Mouse (Mus musculus): ENCODE measurements around the gene Npas2. TPM values are rescaled to one million over a fixed set of nuclear protein-coding genes. Genes with fewer than 3 reads are reported as not detected.

Gene Npas2
- polyA plus RNA-seq, 1 experiment from 2014 or later = 1.6 TPM

- Histone ChIP-seq H3K27me3 (replicated peaks; ENCODE audit: control insufficient read depth, insufficient read depth, low read length) (no peaks in the 10 kb centered on the region), H3K36me3 (ENCODE audit: control insufficient read depth, insufficient read depth) (no peaks in the 10 kb centered on the region), H3K4me2 (ENCODE audit: low read length) (no peak overlapping the region), H3K27ac (ENCODE audit: low read length) (no peak overlapping the region), H3K9ac (replicated peaks; ENCODE audit: low read depth, low read length) (no peak overlapping the region), H3K4me1 (replicated peaks; ENCODE audit: control insufficient read depth, insufficient read depth, low read length) (0 out of 2 replicates have a peak, but pooled peaks cover 4% of the 10 kb centered on the region), H3K4me3 (replicated peaks; ENCODE audit: low read length) (no peak overlapping the region), H3K9me3 (ENCODE audit: control insufficient read depth, low read length) (no peaks in the 10 kb centered on the region)
- ATAC-seq = no peak
- WGBS = 24% methylated on average over 15 of the region's 15 CpGs
Observed at GRCm38 (mm10) chr1:39335561-39336196, 142.1 kb downstream of the Npas2 start.

- Histone ChIP-seq H3K9me3 (ENCODE audit: control insufficient read depth, low read length) (no peaks in the 10 kb centered on the region), H3K4me1 (replicated peaks; ENCODE audit: control insufficient read depth, insufficient read depth, low read length) (0 out of 2 replicates have a peak, but pooled peaks cover 4% of the 10 kb centered on the region), H3K36me3 (ENCODE audit: control insufficient read depth, insufficient read depth) (no peaks in the 10 kb centered on the region), H3K4me3 (replicated peaks; ENCODE audit: low read length) (no peak overlapping the region), H3K27ac (ENCODE audit: low read length) (no peak overlapping the region), H3K4me2 (ENCODE audit: low read length) (no peak overlapping the region), H3K9ac (replicated peaks; ENCODE audit: low read depth, low read length) (no peak overlapping the region), H3K27me3 (replicated peaks; ENCODE audit: control insufficient read depth, insufficient read depth, low read length) (no peaks in the 10 kb centered on the region)
- 63% methylated on average over 8 of the region's 8 CpGs for WGBS
- peak; percentile 45; the same call in 1 of the 2 replicates for ATAC-seq
Observed at GRCm38 (mm10) chr1:39336788-39337187, 143.3 kb downstream of the Npas2 start.

- 70% methylated on average over 10 of the region's 10 CpGs for WGBS
- no peaks in the 10 kb centered on the region for H3K9me3 ChIP-seq (ENCODE audit: control insufficient read depth, low read length)
- no peak overlapping the region for H3K4me2 ChIP-seq (ENCODE audit: low read length)
- 0 out of 2 replicates have a peak, but pooled peaks cover 4% of the 10 kb centered on the region for H3K4me1 ChIP-seq (replicated peaks; ENCODE audit: control insufficient read depth, insufficient read depth, low read length)
- no peak overlapping the region for H3K9ac ChIP-seq (replicated peaks; ENCODE audit: low read depth, low read length)
- H3K4me3 ChIP-seq (replicated peaks; ENCODE audit: low read length) = no peak overlapping the region
- no peak overlapping the region for H3K27ac ChIP-seq (ENCODE audit: low read length)
- ATAC-seq = no peak
- H3K27me3 ChIP-seq (replicated peaks; ENCODE audit: control insufficient read depth, insufficient read depth, low read length) = no peaks in the 10 kb centered on the region
- H3K36me3 ChIP-seq (ENCODE audit: control insufficient read depth, insufficient read depth) = no peaks in the 10 kb centered on the region
Observed at GRCm38 (mm10) chr1:39338831-39339230, 145.3 kb downstream of the Npas2 start.

- Histone ChIP-seq H3K4me2 (ENCODE audit: low read length) (no peak overlapping the region), H3K27me3 (replicated peaks; ENCODE audit: control insufficient read depth, insufficient read depth, low read length) (no peaks in the 10 kb centered on the region), H3K36me3 (ENCODE audit: control insufficient read depth, insufficient read depth) (no peaks in the 10 kb centered on the region), H3K9me3 (ENCODE audit: control insufficient read depth, low read length) (no peaks in the 10 kb centered on the region), H3K4me3 (replicated peaks; ENCODE audit: low read length) (no peak overlapping the region), H3K4me1 (replicated peaks; ENCODE audit: control insufficient read depth, insufficient read depth, low read length) (0 out of 2 replicates have a peak, but pooled peaks cover 4% of the 10 kb centered on the region), H3K27ac (ENCODE audit: low read length) (no peak overlapping the region), H3K9ac (replicated peaks; ENCODE audit: low read depth, low read length) (no peak overlapping the region)
- 51% methylated on average over 5 of the region's 5 CpGs for WGBS
- no peak for ATAC-seq
Observed at GRCm38 (mm10) chr1:39339455-39339854, 145.9 kb downstream of the Npas2 start.

GRCm38 (mm10) chr1:39340156-39340555 lies 146.6 kb downstream of the Npas2 start:
- 83% methylated on average over 6 of the region's 6 CpGs for WGBS
- Histone ChIP-seq H3K27me3 (replicated peaks; ENCODE audit: control insufficient read depth, insufficient read depth, low read length) (no peaks in the 10 kb centered on the region), H3K9me3 (ENCODE audit: control insufficient read depth, low read length) (no peaks in the 10 kb centered on the region), H3K36me3 (ENCODE audit: control insufficient read depth, insufficient read depth) (no peaks in the 10 kb centered on the region), H3K4me3 (replicated peaks; ENCODE audit: low read length) (no peak overlapping the region), H3K4me1 (replicated peaks; ENCODE audit: control insufficient read depth, insufficient read depth, low read length) (0 out of 2 replicates have a peak, but pooled peaks cover 4% of the 10 kb centered on the region), H3K27ac (ENCODE audit: low read length) (no peak overlapping the region), H3K9ac (replicated peaks; ENCODE audit: low read depth, low read length) (no peak overlapping the region), H3K4me2 (ENCODE audit: low read length) (no peak overlapping the region)
- ATAC-seq = no peak

- Histone ChIP-seq H3K27ac (ENCODE audit: low read length) (no peak overlapping the region), H3K4me1 (replicated peaks; ENCODE audit: control insufficient read depth, insufficient read depth, low read length) (0 out of 2 replicates have a peak, but pooled peaks cover 4% of the 10 kb centered on the region), H3K4me2 (ENCODE audit: low read length) (no peak overlapping the region), H3K4me3 (replicated peaks; ENCODE audit: low read length) (no peak overlapping the region), H3K36me3 (ENCODE audit: control insufficient read depth, insufficient read depth) (no peaks in the 10 kb centered on the region), H3K9ac (replicated peaks; ENCODE audit: low read depth, low read length) (no peak overlapping the region), H3K9me3 (ENCODE audit: control insufficient read depth, low read length) (no peaks in the 10 kb centered on the region), H3K27me3 (replicated peaks; ENCODE audit: control insufficient read depth, insufficient read depth, low read length) (no peaks in the 10 kb centered on the region)
- ATAC-seq = peak; percentile 26; the same call in 1 of the 2 replicates
- WGBS = 15% methylated on average over 8 of the region's 8 CpGs
Observed at GRCm38 (mm10) chr1:39340647-39341046, 147.1 kb downstream of the Npas2 start.

- Histone ChIP-seq H3K9ac (replicated peaks; ENCODE audit: low read depth, low read length) (no peak overlapping the region), H3K9me3 (ENCODE audit: control insufficient read depth, low read length) (no peaks in the 10 kb centered on the region), H3K36me3 (ENCODE audit: control insufficient read depth, insufficient read depth) (no peaks in the 10 kb centered on the region), H3K27me3 (replicated peaks; ENCODE audit: control insufficient read depth, insufficient read depth, low read length) (no peaks in the 10 kb centered on the region), H3K27ac (ENCODE audit: low read length) (no peak overlapping the region), H3K4me2 (ENCODE audit: low read length) (no peak overlapping the region), H3K4me3 (replicated peaks; ENCODE audit: low read length) (no peak overlapping the region), H3K4me1 (replicated peaks; ENCODE audit: control insufficient read depth, insufficient read depth, low read length) (no peaks in the 10 kb centered on the region)
- ATAC-seq = no peak
- 87% methylated on average over 4 of the region's 4 CpGs for WGBS
Observed at GRCm38 (mm10) chr1:39341807-39342206, 148.3 kb downstream of the Npas2 start.

- no peak overlapping the region for H3K9ac ChIP-seq (replicated peaks; ENCODE audit: low read depth, low read length)
- no peaks in the 10 kb centered on the region for H3K4me1 ChIP-seq (replicated peaks; ENCODE audit: control insufficient read depth, insufficient read depth, low read length)
- no peak overlapping the region for H3K27ac ChIP-seq (ENCODE audit: low read length)
- ATAC-seq = no peak
- H3K4me3 ChIP-seq (replicated peaks; ENCODE audit: low read length) = no peak overlapping the region
- WGBS = 71% methylated on average over 5 of the region's 5 CpGs
- H3K27me3 ChIP-seq (replicated peaks; ENCODE audit: control insufficient read depth, insufficient read depth, low read length) = no peaks in the 10 kb centered on the region
- no peaks in the 10 kb centered on the region for H3K36me3 ChIP-seq (ENCODE audit: control insufficient read depth, insufficient read depth)
- no peaks in the 10 kb centered on the region for H3K9me3 ChIP-seq (ENCODE audit: control insufficient read depth, low read length)
- H3K4me2 ChIP-seq (ENCODE audit: low read length) = no peak overlapping the region
Observed at GRCm38 (mm10) chr1:39343242-39343641, 149.7 kb downstream of the Npas2 start.

GRCm38 (mm10) chr1:39344981-39345600 lies 151.6 kb downstream of the Npas2 start:
- H3K4me3 ChIP-seq (replicated peaks; ENCODE audit: low read length) = no peak overlapping the region
- 61% methylated on average over 21 of the region's 21 CpGs for WGBS
- no peaks in the 10 kb centered on the region for H3K9me3 ChIP-seq (ENCODE audit: control insufficient read depth, low read length)
- no peaks in the 10 kb centered on the region for H3K36me3 ChIP-seq (ENCODE audit: control insufficient read depth, insufficient read depth)
- H3K27me3 ChIP-seq (replicated peaks; ENCODE audit: control insufficient read depth, insufficient read depth, low read length) = no peaks in the 10 kb centered on the region
- no peak overlapping the region for H3K27ac ChIP-seq (ENCODE audit: low read length)
- H3K4me1 ChIP-seq (replicated peaks; ENCODE audit: control insufficient read depth, insufficient read depth, low read length) = no peaks in the 10 kb centered on the region; the same call in 1 of the 2 replicates
- peak; percentile 57 for ATAC-seq
- no peak overlapping the region for H3K4me2 ChIP-seq (ENCODE audit: low read length)
- H3K9ac ChIP-seq (replicated peaks; ENCODE audit: low read depth, low read length) = no peak overlapping the region

Data from forebrain, embryonic 16.5 days (tissue).